Mouse (Mus musculus): Measurements from ENCODE around the gene Arhgap27. TPM values are rescaled to one million over a fixed set of nuclear protein-coding genes. Genes with fewer than 3 reads are reported as not detected.
A peak's percentile ranks its signal among the peaks of the same experiment; 100 is the strongest.

Gene Arhgap27
- polyA plus RNA-seq, 1 experiment from 2014 or later: 18.2 TPM

DNA sequence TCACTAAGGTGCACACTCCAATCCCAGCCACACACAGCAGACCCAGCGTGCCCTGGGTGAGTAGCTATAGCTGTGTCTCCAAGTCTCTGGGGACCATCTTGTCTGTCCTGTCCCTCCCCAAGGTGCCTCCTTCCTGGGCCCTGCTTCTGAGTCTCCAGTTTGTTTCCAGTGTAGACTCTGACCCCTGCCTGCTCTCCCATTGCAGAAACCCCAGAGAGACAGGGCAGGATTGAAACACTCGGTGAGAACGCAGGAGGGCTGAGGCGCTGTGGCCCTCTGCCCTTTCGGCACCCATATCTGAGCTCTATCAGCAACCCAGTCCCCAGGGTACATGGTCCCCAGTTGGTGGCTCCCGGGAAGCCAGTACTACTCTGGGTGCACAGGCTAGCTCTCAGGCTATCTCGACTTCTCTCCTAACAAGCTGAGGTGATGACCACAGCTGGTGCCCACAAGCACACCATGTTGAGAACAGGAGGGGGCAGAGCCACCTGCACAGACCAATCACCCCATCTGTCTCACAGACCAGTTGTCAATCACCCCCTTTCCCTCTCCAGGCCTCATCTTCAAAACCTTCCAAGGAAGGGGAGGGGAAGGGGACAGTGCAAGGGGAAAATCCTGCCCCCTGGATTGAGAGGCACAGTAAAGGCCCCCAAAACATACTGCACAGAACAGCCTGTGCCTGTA, 17.9 kb downstream of the Arhgap27 start:
- TF ChIP-seq EP300 (optimal IDR thresholded peaks at IDR 0.05) (no peak), CTCF (IDR thresholded peaks at IDR 0.05; ENCODE audit: low read depth) (no peak)
- peak overlapping the region; percentile 92 for H3K27ac ChIP-seq (replicated peaks)
- no peak overlapping the region for H3K4me2 ChIP-seq (replicated peaks; ENCODE audit: low read depth)
- H3K27me3 ChIP-seq (ENCODE audit: control insufficient read depth, insufficient read depth, low read length): no peaks in the 10 kb centered on the region
- H3K36me3 ChIP-seq (ENCODE audit: control insufficient read depth, insufficient read depth, low read length): no peaks in the 10 kb centered on the region
- WGBS: 82% methylated on average over 7 of the region's 7 CpGs
- H3K4me3 ChIP-seq (ENCODE audit: low read depth, low read length): no peak overlapping the region
- ATAC-seq (ENCODE audit: low FRiP score, low TSS enrichment): no peak
- no peaks in the 10 kb centered on the region for H3K9me3 ChIP-seq (ENCODE audit: control insufficient read depth, low read length)
- H3K4me1 ChIP-seq (replicated peaks; ENCODE audit: control insufficient read depth, insufficient read depth): peaks cover 5% of the 10 kb centered on the region; the same call in 1 of the 2 replicates
- DNase-seq (ENCODE audit: low spot score): no peak
- peak overlapping the region; percentile 23; the same call in 1 of the 2 replicates for H3K9ac ChIP-seq (ENCODE audit: low read length)

- Histone ChIP-seq H3K27me3 (ENCODE audit: control insufficient read depth, insufficient read depth, low read length) (no peaks in the 10 kb centered on the region), H3K27ac (replicated peaks) (peak overlapping the region; percentile 92), H3K4me1 (replicated peaks; ENCODE audit: control insufficient read depth, insufficient read depth) (peaks cover 5% of the 10 kb centered on the region; the same call in 1 of the 2 replicates), H3K4me3 (ENCODE audit: low read depth, low read length) (no peak overlapping the region), H3K9ac (ENCODE audit: low read length) (no peak overlapping the region), H3K36me3 (ENCODE audit: control insufficient read depth, insufficient read depth, low read length) (no peaks in the 10 kb centered on the region), H3K4me2 (replicated peaks; ENCODE audit: low read depth) (no peak overlapping the region), H3K9me3 (ENCODE audit: control insufficient read depth, low read length) (no peaks in the 10 kb centered on the region)
- DNase-seq (ENCODE audit: low spot score): no peak
- ATAC-seq (ENCODE audit: low FRiP score, low TSS enrichment): no peak
- no peak for TF ChIP-seq EP300 (optimal IDR thresholded peaks at IDR 0.05)
- TF ChIP-seq CTCF (IDR thresholded peaks at IDR 0.05; ENCODE audit: low read depth): no peak
- WGBS: 73% methylated on average over 19 of the region's 19 CpGs
Observed at GRCm38 (mm10) chr11:103344494-103345332, 18.8 kb downstream of the Arhgap27 start.

DNA sequence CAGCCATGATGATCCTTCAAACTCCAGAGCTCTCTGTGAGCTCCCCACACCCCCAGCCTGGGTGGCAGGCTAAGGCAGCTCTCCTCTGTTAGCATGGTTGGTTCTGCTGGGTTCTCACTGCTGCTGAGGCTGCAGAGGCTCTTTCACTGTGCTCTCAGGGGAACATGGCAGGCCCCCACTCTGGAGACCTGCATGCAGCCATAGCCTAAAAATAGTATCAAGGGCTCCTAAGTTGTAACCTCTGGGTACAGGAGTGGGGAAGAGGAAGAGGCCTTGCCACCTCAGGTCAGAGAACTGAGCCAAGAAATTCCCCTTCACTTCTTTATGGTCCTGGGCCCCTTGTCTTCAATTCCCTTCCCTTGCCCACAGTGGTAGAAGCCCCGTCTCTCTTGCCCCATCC, 19.6 kb downstream of the Arhgap27 start:
- no peak overlapping the region for H3K9ac ChIP-seq (ENCODE audit: low read length)
- 91% methylated on average over 1 of the region's 1 CpGs for WGBS
- DNase-seq (ENCODE audit: low spot score) (no peak), ATAC-seq (ENCODE audit: low FRiP score, low TSS enrichment) (no peak)
- H3K36me3 ChIP-seq (ENCODE audit: control insufficient read depth, insufficient read depth, low read length): no peaks in the 10 kb centered on the region
- H3K4me1 ChIP-seq (replicated peaks; ENCODE audit: control insufficient read depth, insufficient read depth): peaks cover 8% of the 10 kb centered on the region; the same call in 1 of the 2 replicates
- H3K27me3 ChIP-seq (ENCODE audit: control insufficient read depth, insufficient read depth, low read length): no peaks in the 10 kb centered on the region
- H3K4me2 ChIP-seq (replicated peaks; ENCODE audit: low read depth): no peak overlapping the region
- no peaks in the 10 kb centered on the region for H3K9me3 ChIP-seq (ENCODE audit: control insufficient read depth, low read length)
- H3K27ac ChIP-seq (replicated peaks): no peak overlapping the region
- TF ChIP-seq EP300 (optimal IDR thresholded peaks at IDR 0.05) (no peak), CTCF (IDR thresholded peaks at IDR 0.05; ENCODE audit: low read depth) (no peak)
- H3K4me3 ChIP-seq (ENCODE audit: low read depth, low read length): no peak overlapping the region

DNA sequence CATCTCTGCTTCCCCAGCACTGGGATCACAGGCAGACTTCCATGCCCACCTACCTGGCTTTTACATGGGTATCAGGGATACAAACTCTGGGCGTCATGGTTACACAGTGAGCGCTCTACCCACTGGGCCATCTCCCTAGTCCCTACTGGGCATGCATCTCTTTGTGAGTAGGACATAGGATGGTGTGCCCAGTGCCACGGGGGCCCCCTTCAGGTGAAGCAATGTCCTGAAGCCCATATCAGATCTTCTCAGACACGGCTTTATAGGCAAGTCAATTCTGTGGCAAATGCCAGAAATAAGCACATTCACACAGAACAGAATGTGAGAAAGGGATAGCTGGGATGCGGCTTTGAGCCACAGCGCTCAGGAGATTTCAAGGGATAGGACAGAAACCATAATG, 20.4 kb downstream of the Arhgap27 start:
- Histone ChIP-seq H3K27ac (replicated peaks) (no peak overlapping the region), H3K36me3 (ENCODE audit: control insufficient read depth, insufficient read depth, low read length) (0 out of 2 replicates have a peak, but pooled peaks cover 2% of the 10 kb centered on the region), H3K9me3 (ENCODE audit: control insufficient read depth, low read length) (no peaks in the 10 kb centered on the region), H3K4me2 (replicated peaks; ENCODE audit: low read depth) (no peak overlapping the region), H3K9ac (ENCODE audit: low read length) (no peak overlapping the region), H3K4me1 (replicated peaks; ENCODE audit: control insufficient read depth, insufficient read depth) (peaks cover 8% of the 10 kb centered on the region; the same call in 1 of the 2 replicates), H3K4me3 (ENCODE audit: low read depth, low read length) (no peak overlapping the region), H3K27me3 (ENCODE audit: control insufficient read depth, insufficient read depth, low read length) (no peaks in the 10 kb centered on the region)
- ATAC-seq (ENCODE audit: low FRiP score, low TSS enrichment): no peak
- 89% methylated on average over 6 of the region's 6 CpGs for WGBS
- no peak for DNase-seq (ENCODE audit: low spot score)
- TF ChIP-seq EP300 (optimal IDR thresholded peaks at IDR 0.05) (no peak), CTCF (IDR thresholded peaks at IDR 0.05; ENCODE audit: low read depth) (peak; percentile 17; the same call in 1 of the 2 replicates)

GRCm38 (mm10) chr11:103340677-103341076, 22.8 kb downstream of the Arhgap27 start:
- no peaks in the 10 kb centered on the region for H3K27me3 ChIP-seq (ENCODE audit: control insufficient read depth, insufficient read depth, low read length)
- H3K9me3 ChIP-seq (ENCODE audit: control insufficient read depth, low read length): no peaks in the 10 kb centered on the region
- peaks cover 2% of the 10 kb centered on the region; the same call in 1 of the 2 replicates for H3K4me1 ChIP-seq (replicated peaks; ENCODE audit: control insufficient read depth, insufficient read depth)
- H3K4me2 ChIP-seq (replicated peaks; ENCODE audit: low read depth): peak overlapping the region; percentile 51; the same call in 1 of the 2 replicates
- H3K36me3 ChIP-seq (ENCODE audit: control insufficient read depth, insufficient read depth, low read length): 0 out of 2 replicates have a peak, but pooled peaks cover 2% of the 10 kb centered on the region
- 0 out of 2 replicates have a peak overlapping the region, but pooled peaks have one; percentile 18 for H3K9ac ChIP-seq (ENCODE audit: low read length)
- ATAC-seq (ENCODE audit: low FRiP score, low TSS enrichment) (peak; percentile 88), DNase-seq (ENCODE audit: low spot score) (peak; percentile 84)
- peak overlapping the region; percentile 84 for H3K27ac ChIP-seq (replicated peaks)
- TF ChIP-seq CTCF (IDR thresholded peaks at IDR 0.05; ENCODE audit: low read depth) (no peak), EP300 (optimal IDR thresholded peaks at IDR 0.05) (no peak)
- no peak overlapping the region for H3K4me3 ChIP-seq (ENCODE audit: low read depth, low read length)
- 16% methylated on average over 7 of the region's 7 CpGs for WGBS

Measured in stomach, postnatal 0 days (tissue).